Mouse (Mus musculus) A20 (cell line): Measurements from ENCODE around the gene Zfp799.

ENCODE experiments used
- DNase-seq: peaks from one replicate; pipeline ENCODE4 v3.0.0-alpha.2; 2011; ENCODE audit warnings: low read depth, low spot score

The Zfp799 gene

DNA sequence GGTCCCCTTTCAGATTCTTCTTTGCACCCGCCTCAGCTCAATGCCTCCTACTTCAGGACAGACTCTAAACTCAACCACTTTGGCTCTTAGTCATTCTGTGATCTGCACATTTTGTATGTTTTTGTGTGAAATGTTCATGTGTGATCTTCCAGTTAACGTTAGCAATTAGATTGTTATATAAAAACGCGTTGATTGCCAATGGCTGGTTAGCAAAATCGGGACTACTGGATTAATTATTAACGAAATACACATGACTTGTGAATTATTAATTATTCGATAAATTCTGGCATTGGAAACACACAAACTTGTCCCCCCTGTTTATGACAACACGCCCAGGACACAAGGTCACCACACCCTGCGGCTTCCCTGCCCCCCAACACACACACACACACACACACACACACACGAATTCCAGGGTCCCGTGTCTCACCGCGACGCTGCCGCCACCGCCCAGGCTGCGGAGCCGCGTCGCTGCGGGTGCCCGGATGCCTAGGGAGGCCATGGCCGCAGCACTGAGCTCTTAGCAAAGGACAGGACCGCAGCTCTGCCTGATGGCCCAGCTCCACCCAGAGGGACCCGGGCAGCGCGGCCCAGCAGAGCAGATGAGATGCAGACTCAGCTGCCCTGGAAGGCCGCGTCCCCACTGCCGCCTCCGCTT, 42.5 kb downstream of the Zfp799 start:
- DNase-seq: no peak

DNA sequence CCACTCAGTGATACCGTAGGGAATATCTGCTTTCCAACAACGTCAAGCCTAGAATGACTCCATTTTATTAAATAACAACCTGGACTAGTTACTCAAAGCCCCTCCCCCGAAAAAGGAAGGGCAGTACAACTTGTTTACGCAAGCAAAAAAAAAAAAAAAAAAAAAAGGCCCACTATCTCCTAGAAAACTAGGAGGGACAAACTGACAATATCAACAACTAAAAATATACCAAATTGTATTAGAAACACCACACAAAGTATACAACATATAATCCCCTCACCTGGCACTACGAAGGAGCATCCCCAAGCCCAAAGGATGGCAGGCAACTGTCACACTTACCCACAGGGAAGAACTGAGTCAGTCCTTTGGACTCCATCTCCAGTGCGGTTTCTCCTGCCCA, 43.1 kb downstream of the Zfp799 start:
- DNase-seq: peak; percentile 12

DNA sequence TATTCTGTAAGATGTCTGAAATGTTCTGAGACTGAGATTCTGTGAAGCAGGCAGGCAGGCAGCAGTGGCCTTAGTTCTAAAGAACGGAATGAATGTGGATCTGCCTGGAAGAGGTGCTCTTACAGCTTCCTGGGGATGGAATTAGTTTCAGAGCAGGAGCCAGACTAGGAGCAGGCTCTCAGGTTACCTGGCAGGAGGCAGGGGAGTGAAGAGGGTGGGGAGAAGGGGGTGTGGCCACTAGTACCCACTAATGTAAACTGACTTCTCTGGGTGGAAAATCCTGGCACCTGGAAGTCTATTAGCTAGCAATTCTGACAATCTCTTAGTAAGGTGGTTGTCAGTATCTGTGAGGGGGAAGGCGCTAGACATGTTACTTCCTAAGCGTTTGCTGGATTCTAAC, 44.4 kb downstream of the Zfp799 start:
- no peak for DNase-seq

DNA sequence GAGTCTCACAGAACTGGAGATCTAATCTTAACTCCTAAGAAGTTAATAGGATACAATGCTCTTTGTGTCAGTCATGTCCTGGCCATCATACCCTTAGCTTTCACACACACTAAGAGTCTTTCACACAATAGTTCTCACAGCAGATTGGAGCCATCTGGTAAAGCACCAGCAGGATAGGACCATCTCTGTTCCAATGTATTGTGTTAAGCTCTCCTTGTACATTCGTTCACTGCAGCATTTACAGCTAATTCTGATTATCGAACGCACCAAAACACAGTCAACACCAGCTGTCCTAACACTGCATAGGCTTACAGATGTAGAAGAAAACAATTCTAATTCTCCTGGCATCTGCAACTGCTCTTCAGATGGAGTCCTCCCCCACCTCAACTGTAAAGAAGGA, 52.5 kb downstream of the Zfp799 start:
- DNase-seq: no peak

DNA sequence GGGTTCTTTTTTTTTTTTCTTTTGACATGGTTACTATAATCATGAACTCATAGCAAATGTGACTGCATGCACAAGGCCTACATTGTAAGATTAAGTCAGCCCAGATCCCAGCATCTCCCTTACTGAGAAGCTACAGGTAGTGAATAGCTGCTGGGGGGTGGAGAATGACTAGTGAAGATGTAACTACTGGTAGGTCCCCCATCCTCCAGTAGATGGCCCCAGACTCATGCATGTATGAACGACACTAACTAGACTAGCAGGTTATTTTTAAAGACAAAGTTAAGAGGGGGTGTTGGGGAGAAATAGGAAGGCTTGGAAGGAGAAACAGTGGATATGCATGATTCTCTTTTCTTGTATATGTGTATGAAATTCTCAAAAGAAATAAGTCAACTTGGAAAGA, 58.8 kb downstream of the Zfp799 start:
- peak; percentile 30 for DNase-seq

DNA sequence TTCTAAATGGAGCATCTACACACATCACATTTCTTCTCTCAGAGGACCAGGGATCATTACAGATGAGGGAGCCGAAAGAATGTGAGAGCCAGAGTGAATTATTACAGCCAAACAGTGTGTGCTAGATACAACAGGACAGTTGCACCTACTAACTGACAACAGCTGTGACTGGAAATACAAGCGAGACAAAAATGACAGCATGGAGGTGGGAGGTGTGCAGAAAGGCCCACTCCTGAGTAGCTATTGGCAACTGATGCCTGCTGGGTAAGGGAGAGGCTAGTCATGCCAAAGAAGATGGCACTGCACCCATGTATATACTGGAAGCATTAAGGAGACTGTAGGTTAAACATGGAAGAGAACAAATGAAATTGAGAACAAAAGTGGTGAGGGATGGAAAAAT, 63.6 kb downstream of the Zfp799 start:
- DNase-seq: no peak
